Mouse (Mus musculus) midbrain, postnatal 0 days (tissue): ENCODE measurements around the gene Dgkg. TPM values are rescaled to one million over a fixed set of nuclear protein-coding genes. Genes with fewer than 3 reads are reported as not detected.
A peak's percentile ranks its signal among the peaks of the same experiment; 100 is the strongest.

Source experiments
- ATAC-seq: fragments of 200-750 bp; cut with Nextera tagmentation; 2 replicates; pipeline ENCODE4 v1.8.0; 2017; ENCODE audit warnings: moderate number of reproducible peaks, mild to moderate bottlenecking, moderate TSS enrichment, moderate library complexity; ENCODE audit not compliant: low FRiP score
- DNase-seq: peaks from one replicate; pipeline ENCODE4 v3.0.0-alpha.2; 2015; ENCODE audit warnings: low spot score
- H3K27ac ChIP-seq: fragments of 300-500 bp; sonication (generic); 2 replicates; pipeline ENCODE4 v1.5.1; 2014; ENCODE audit warnings: low read depth, mild to moderate bottlenecking, low read length, mixed read lengths
- H3K27me3 ChIP-seq: fragments of 300-500 bp; sonication (generic); 2 replicates; pipeline ENCODE4 v1.6.1; 2014; ENCODE audit warnings: low read length, control low read depth, mixed read lengths; ENCODE audit not compliant: insufficient read depth
- H3K36me3 ChIP-seq: fragments of 300-500 bp; sonication (generic); 2 replicates; pipeline ENCODE4 v1.6.1; 2014; ENCODE audit warnings: low read length, control low read depth, mixed read lengths; ENCODE audit not compliant: insufficient read depth
- H3K4me1 ChIP-seq: fragments of 300-500 bp; sonication (generic); 2 replicates; pipeline ENCODE4 v1.6.1; 2014; ENCODE audit warnings: mild to moderate bottlenecking, control low read depth, antibody characterized with exemption, low read length, mixed read lengths; ENCODE audit not compliant: insufficient read depth
- H3K4me2 ChIP-seq: fragments of 300-500 bp; sonication (generic); 2 replicates; pipeline ENCODE4 v1.6.1; 2014; ENCODE audit warnings: low read depth, mild to moderate bottlenecking, low read length, mixed read lengths; ENCODE audit not compliant: poor library complexity, severe bottlenecking
- H3K4me3 ChIP-seq: fragments of 300-500 bp; sonication (generic); 2 replicates; pipeline ENCODE4 v1.5.1; 2014; ENCODE audit warnings: low read depth, mild to moderate bottlenecking, low read length, moderate library complexity
- H3K9ac ChIP-seq: fragments of 300-500 bp; sonication (generic); replicated peaks from 2 replicates; pipeline ENCODE4 v1.6.1; 2014; ENCODE audit warnings: mild to moderate bottlenecking, low read length, moderate library complexity, mixed read lengths; ENCODE audit not compliant: poor library complexity, severe bottlenecking
- H3K9me3 ChIP-seq: fragments of 300-500 bp; sonication (generic); 2 replicates; pipeline ENCODE4 v1.6.1; 2016; ENCODE audit warnings: low read length, control low read depth
- CTCF ChIP-seq: IDR thresholded peaks from 2 replicates; pipeline ENCODE4 v1.5.1; 2016; ENCODE audit warnings: antibody characterized with exemption, mild to moderate bottlenecking
- WGBS: fragments of 180-500 bp; shearing (Covaris S2); extraction: QIAGEN DNeasy Blood & Tissue Kit; methylation state at CpG from one replicate; pipeline ENCODE4 v1.1.7; 2014; 5-methylcytosine and 5-hydroxymethylcytosine counted together
- polyA plus RNA-seq: library from polyadenylated mRNA; unstranded; fragments of >200 nt; fragmentation: Nextera tagmentation; extraction: Ambion mirVana; gene quantifications from 2 replicates; pipeline ENCODE4 v1.2.1, GENCODE M21; 2015
- total RNA-seq: library from RNA; depleted of rRNA; stranded (reverse); fragments of >200 nt; gene quantifications from 2 replicates; pipeline ENCODE4 v1.2.3, GENCODE M21; 2014

The Dgkg gene
- total and polyA plus RNA-seq, 2 experiments from 2014 or later: 5.5 to 8.2 TPM

DNA sequence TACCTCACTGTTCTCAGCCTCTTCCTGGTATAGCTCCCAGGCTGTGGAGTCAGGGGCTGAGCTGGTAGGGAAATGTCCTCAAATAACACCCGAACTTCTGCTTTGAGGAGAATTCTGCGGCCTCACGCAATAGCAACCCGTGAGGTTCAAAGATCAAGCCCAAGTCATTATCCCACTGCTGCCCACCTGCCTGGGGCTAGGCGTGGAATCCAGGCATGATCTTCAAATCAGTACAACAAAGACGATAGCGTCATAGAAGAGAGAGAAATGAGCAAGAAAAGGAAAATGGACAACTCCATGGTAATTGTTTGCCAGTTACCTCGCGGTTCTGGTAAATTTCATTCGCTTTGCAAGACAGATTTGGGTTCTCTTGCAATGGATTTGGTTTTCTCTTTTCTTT, 109.3 kb downstream of the Dgkg start:
- H3K36me3 ChIP-seq: no peaks in the 10 kb centered on the region
- 59% methylated on average over 10 of the region's 10 CpGs for WGBS
- no peak overlapping the region; the same call in 1 of the 2 replicates for H3K27ac ChIP-seq
- no peak for TF ChIP-seq CTCF
- no peak for DNase-seq
- peak overlapping the region; percentile 26; the same call in 1 of the 2 replicates for H3K4me3 ChIP-seq
- no peak overlapping the region for H3K9ac ChIP-seq
- H3K4me2 ChIP-seq: peak overlapping the region; percentile 54
- peaks cover 7% of the 10 kb centered on the region; the same call in 1 of the 2 replicates for H3K4me1 ChIP-seq
- H3K9me3 ChIP-seq: no peaks in the 10 kb centered on the region
- no peak for ATAC-seq
- no peaks in the 10 kb centered on the region; the same call in 1 of the 2 replicates for H3K27me3 ChIP-seq

DNA sequence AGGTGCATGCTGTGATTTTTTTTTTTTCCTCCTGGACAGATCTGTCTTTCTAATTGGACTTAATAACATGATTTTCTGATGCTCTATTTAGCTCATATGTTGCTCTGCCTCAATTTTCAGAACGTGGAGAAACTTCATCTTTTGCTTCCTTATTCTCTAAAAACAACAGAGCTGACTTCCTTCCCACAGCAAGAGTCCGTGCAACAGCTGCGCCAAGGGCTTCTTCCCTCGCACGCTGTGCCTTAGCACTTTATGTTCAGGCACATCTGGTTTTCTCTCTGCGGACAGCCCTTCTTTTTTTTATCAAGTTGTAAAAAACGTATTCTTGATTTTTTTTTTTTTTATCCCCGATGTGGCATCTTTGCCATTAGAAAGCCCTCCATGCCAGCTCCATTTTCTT, 111.2 kb downstream of the Dgkg start:
- H3K4me3 ChIP-seq: no peak overlapping the region
- no peak overlapping the region for H3K9ac ChIP-seq
- 60% methylated on average over 8 of the region's 8 CpGs for WGBS
- ATAC-seq (no peak), DNase-seq (no peak)
- H3K36me3 ChIP-seq: no peaks in the 10 kb centered on the region
- no peaks in the 10 kb centered on the region; the same call in 1 of the 2 replicates for H3K27me3 ChIP-seq
- peaks cover 7% of the 10 kb centered on the region; the same call in 1 of the 2 replicates for H3K4me1 ChIP-seq
- peak overlapping the region; percentile 74 for H3K27ac ChIP-seq
- H3K4me2 ChIP-seq: no peak overlapping the region
- TF ChIP-seq CTCF: no peak
- no peaks in the 10 kb centered on the region for H3K9me3 ChIP-seq

DNA sequence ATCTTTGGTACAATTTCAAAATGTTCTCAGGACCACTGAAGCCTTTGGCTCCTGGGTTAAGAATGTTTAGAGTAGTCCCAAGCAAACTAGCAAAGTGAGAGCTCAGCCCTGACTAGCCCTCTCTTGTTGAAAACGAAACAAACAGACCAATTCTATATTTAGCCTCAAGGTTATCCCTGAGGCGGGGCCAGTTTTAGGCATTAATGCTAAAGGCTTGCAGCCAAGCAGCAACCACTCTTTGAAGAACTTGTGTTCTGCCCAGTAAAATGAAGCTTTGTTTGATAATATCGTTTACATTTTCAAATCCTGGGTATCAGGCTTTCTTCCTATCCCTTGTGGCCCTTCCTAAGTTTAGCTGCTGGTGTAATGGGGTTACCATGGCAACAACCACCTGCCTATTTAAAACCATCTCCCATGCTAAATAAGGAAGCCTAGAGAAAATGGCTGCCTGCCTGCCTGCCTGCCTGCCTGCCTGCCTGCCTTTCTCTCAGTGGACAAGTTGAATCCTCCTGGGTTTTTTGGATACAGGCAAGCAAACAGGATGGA, 111.9 kb downstream of the Dgkg start:
- no peak for TF ChIP-seq CTCF
- H3K4me2 ChIP-seq: no peak overlapping the region
- ATAC-seq: peak; percentile 38; the same call in 1 of the 2 replicates
- H3K9me3 ChIP-seq: no peaks in the 10 kb centered on the region
- no peak overlapping the region for H3K4me3 ChIP-seq
- H3K4me1 ChIP-seq: peaks cover 7% of the 10 kb centered on the region; the same call in 1 of the 2 replicates
- 22% methylated on average over 3 of the region's 3 CpGs for WGBS
- peak overlapping the region; percentile 74 for H3K27ac ChIP-seq
- H3K36me3 ChIP-seq: no peaks in the 10 kb centered on the region
- H3K27me3 ChIP-seq: no peaks in the 10 kb centered on the region; the same call in 1 of the 2 replicates
- no peak overlapping the region for H3K9ac ChIP-seq
- peak; percentile 80 for DNase-seq

DNA sequence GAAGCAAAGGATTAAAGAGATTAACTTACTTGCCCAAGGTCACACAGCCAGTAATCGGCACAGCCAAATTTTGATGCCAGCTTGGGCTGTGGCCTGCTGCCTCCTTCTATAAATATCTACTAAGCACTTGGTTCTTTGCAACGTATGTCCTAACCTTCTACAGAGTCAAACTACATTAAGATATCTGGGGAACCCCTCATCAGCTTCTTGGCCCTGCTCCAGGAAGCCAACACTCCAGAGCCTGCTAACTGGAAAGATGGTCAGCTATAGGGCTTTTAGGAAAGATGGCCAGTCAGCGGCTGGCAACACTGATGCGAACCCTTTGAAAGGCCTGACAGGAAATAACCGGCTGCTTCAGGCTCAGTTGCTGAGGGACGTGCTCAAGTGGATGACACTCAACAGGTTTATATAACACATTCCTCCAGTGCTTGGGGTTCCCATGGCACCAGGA, 114.3 kb downstream of the Dgkg start:
- no peak overlapping the region for H3K27ac ChIP-seq
- H3K4me1 ChIP-seq: peaks cover 7% of the 10 kb centered on the region; the same call in 1 of the 2 replicates
- no peak overlapping the region for H3K4me3 ChIP-seq
- H3K36me3 ChIP-seq: no peaks in the 10 kb centered on the region
- no peak for TF ChIP-seq CTCF
- no peaks in the 10 kb centered on the region for H3K9me3 ChIP-seq
- H3K9ac ChIP-seq: no peak overlapping the region
- no peaks in the 10 kb centered on the region for H3K27me3 ChIP-seq
- WGBS: 74% methylated on average over 6 of the region's 6 CpGs
- ATAC-seq: no peak
- DNase-seq: no peak
- no peak overlapping the region for H3K4me2 ChIP-seq

DNA sequence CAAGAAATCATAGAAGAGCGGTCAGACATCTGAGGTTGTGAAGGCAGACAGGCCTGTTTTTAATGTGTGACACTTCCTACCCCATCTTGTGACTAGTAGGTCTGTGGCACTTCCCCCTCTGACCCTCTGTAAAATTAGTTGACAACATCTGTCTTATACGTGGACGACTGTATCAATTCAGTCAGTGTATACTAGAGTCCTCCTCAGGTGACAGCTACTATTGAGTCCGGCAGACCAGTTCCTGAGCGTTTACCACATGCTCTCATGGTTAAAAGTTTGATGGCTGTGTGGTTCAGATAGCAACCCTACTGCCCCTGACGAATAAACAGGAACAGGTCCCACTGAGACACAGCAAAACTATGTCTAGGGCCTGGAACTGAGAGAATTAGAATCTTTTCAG, 117.7 kb downstream of the Dgkg start:
- no peak for DNase-seq

DNA sequence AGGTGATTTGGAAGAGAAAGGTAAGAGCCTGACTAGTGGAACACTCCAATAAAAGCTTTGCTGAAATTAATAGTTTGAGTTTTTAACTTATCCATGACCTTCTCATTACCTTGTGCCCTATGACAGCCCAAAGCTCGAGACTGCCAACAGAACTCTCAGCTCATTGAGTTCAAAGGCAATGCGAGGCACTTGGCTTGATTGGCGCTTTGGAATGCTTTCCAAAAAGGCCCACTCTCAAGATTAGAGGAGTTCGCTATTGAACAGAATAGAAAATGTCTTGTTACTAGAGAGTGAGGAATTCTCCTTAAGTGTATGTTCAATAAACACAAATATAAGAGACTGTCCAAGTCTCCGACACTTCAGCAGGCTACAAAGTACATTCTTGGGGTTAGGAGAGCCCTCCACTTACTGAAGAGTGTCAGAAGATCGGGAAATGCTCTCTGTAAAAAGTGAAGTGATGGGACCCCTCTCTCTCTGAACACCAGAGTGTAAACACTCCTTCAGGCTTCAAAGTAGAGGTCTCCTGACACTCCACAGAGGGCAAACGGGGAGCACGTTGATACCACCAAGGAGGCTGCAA, 120.3 kb downstream of the Dgkg start:
- TF ChIP-seq CTCF: no peak
- no peaks in the 10 kb centered on the region for H3K9me3 ChIP-seq
- H3K36me3 ChIP-seq: no peaks in the 10 kb centered on the region
- no peak overlapping the region for H3K4me2 ChIP-seq
- H3K4me1 ChIP-seq: no peaks in the 10 kb centered on the region
- no peak overlapping the region for H3K27ac ChIP-seq
- ATAC-seq: no peak
- no peaks in the 10 kb centered on the region for H3K27me3 ChIP-seq
- H3K9ac ChIP-seq: no peak overlapping the region
- no peak for DNase-seq
- WGBS: 81% methylated on average over 8 of the region's 8 CpGs
- H3K4me3 ChIP-seq: no peak overlapping the region

More for the DNA sequence above, 117.7 kb downstream of the Dgkg start:
- Histone ChIP-seq H3K4me1 (no peaks in the 10 kb centered on the region), H3K27me3 (no peaks in the 10 kb centered on the region), H3K9me3 (no peaks in the 10 kb centered on the region), H3K36me3 (no peaks in the 10 kb centered on the region), H3K27ac (no peak overlapping the region), H3K9ac (no peak overlapping the region), H3K4me2 (no peak overlapping the region), H3K4me3 (no peak overlapping the region)
- no peak for ATAC-seq
- no peak for TF ChIP-seq CTCF
- WGBS: 76% methylated on average over 6 of the region's 6 CpGs
